Mouse (Mus musculus): Measurements from ENCODE around the gene Gdpd3.

DNA sequence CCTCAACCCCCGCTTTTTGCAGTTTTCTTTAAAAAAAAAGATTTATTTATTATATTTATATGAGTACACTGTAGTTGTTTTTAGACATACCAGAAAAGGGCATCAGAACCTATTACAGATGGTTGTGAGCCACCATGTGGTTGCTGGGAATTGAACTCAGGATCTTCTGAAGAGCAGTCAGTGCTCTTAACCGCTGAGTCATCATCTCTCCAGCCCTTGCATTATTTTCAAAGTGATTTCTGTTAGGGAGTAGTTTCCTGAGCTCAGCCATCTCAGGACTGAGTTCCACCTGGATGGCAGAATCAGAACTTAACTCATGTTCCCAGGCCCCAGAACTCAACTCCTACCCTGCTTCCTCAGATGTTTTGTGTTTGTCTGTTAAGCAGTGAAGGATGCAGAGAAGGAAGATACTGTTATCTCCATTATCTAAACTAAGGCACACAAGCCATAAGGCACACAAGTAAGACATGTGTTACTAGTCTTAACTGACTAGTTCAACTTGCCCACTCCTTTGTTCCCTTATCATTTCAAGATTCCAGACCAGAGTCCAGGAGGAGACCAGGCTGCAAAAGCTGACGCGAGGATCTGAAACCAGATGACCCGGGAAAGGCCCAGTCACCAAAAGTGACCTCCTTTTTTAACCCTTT lies 43.7 kb downstream of the Gdpd3 start:
- no peak for TF ChIP-seq CTCF (IDR thresholded peaks at IDR 0.05; ENCODE audit: extremely low read depth, insufficient read length, insufficient replicate concordance, low read depth, low read length)
- no peak for TF ChIP-seq POLR2A (IDR thresholded peaks at IDR 0.05; ENCODE audit: low read depth, low read length)

Data from small intestine, adult 2 months (tissue).